Mouse (Mus musculus): ENCODE results near the gene Mfn1.

Mfn1 gene

DNA sequence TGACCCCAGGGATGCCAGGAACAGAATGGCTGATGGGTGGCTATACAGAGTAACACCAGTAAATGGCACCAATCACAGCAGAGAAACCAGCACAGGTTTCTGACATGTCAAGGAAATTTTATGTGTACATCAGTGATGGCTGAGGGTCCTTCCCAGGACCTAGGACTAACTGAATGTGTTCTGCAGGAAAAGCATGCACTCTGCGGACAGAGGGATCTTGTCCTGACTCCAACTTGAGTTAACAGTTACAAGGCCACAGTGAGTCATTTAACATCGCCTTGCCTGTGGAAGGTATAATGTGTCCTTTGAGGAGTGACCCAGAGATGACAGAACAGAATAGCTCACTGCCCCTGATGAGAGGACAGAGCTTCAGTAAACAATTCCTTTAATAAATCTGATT lies 85.5 kb downstream of the Mfn1 start:
- no peak for DNase-seq

DNA sequence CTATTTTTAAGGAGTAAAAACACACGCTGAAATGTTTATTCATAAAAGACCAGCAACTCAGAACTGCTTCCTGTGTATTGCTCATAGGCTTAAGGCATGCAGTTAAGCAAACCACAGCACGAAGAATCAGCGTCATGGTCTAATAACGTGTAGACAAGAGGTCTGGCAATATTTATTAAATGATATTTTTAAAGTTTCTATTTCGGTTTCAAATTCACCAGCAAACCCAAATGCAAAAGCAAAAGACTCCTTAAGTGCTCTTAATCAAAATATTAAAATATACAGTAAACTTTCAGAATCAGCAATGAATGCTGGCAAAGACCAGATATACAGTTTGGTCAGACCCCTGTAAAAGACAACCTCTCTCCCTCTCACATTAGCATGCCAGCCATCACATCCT lies 86.1 kb downstream of the Mfn1 start:
- DNase-seq: no peak

GRCm38 (mm10) chr3:32616006-32616330 lies 86.7 kb downstream of the Mfn1 start:
- no peak for DNase-seq

DNA sequence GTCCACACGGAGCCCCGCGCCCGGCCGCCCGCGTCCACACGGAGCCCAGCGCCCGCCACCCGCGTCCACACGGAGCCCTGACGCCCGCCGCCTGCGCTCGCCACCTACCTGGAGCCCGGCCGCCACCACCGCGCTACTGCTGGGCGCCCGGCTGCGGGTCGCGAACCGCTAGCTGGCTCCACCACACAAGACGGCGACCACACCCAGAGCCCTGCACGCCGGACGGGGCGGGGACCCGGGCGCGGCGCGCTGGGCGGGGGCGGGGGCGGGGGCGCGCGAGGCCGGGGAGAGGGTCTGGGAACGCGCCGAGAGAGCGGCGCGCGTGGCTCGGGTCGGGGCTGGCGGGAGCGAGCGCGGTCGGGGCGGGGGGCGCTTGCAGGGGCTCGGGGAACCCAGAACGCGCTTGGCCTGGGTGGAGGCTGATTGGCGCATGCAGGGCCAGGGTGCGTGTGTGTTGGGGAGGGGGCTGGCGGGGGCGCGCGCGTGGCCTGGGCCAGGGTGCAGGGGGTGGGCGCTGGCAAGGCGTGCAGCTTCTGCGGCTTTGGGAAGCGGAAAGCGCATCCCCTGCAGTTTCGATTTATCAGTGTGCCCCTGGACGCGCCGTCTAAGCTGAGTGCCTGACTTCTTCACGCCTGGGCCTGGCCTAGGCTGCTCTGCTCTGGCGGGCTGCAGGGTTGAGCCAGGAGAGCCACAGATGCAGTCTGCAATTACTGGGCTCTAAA lies 87.2 kb downstream of the Mfn1 start, which contains the start of gene Gnb4:
TSS of gene Gnb4 (minus strand) at position 255 of the 722 bp plus-strand sequence.
- no peak for DNase-seq

DNA sequence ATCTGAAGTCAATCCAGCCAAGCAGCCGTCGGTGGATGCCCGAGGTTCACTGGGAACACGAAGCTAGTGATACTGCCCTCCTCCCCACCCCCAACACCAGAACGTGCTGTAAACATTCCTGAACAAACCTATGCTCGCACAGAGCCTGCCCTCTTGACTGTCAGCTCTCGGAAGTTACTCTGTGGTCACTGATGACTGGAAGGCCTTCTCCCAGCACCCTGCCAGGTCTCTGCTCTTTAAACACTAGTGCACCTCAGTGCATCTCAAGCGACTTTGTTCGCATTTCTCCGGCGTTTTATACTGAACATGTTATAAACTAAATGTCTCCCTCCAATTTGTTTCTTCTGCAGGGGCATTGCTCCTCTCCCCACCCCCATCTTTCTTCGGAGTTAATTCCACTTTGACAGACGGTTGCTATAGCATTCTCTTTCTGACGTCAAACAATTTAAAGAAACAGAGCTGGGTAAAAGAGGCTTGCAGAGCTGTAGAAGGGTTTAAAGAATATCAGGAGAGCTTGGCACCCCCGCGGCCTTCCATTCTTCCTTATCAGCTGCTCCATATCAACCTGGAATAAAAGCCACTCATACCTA lies 87.9 kb downstream of the Mfn1 start:
- no peak for DNase-seq

DNA sequence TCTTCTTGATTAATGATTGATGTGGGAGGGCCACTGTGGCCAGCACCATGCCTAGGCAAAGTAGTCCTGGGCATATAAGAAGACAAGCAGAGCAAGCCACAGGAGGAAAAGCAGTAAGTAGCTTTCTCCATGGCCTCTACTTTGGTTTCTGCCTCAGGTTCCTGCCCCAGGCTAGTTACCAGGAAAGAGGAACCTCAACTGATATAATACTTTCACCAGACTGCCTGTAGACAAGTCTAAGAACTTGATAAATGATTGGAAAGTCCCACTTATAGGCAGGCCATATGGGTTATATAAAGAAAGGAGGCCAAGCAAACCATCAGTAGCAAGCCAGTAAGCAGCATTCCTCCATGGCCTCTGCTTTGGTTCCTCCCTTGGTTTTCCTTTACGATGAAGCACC lies 92.4 kb downstream of the Mfn1 start:
- no peak for DNase-seq

- no peak for DNase-seq
Measured at GRCm38 (mm10) chr3:32622106-32622505, 92.8 kb downstream of the Mfn1 start.

DNA sequence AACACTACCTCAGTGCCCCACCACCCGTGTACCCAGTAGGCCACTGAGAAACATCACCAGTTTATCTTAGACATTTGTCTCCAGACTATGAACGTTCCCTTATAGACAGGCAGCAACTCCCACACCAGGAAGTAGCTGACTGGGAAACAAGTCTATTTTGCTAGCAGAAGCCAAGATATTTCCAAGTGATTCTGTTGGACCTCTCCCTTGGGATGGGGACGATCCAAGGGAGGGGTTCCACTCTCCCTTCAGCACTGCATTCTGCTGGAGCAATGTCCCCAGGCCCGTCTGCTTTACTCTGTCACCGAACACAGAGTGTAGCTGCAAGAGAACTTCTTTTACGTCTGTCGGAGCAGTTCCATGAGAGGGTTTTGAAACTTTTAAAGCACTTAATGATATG lies 98.9 kb downstream of the Mfn1 start:
- DNase-seq: no peak
